Mouse (Mus musculus) gastrocnemius, postnatal 4 days (tissue): ENCODE measurements at regions not wholly inside any gene's neighbourhood (a gene's known extent, or its start where the extent isn't known, plus 50 kb on each side); places are given as distances from the start of the nearest gene placed in this dataset.
A peak's percentile ranks its signal among the peaks of the same experiment; 100 is the strongest.

ENCODE experiments used
- DNase-seq, 2 experiments: peaks; one replicate each; pipeline ENCODE4 v3.0.0; 2021 to 2022; ENCODE audit warnings: low spot score in 2 of 2, mixed read lengths in 2 of 2

DNA sequence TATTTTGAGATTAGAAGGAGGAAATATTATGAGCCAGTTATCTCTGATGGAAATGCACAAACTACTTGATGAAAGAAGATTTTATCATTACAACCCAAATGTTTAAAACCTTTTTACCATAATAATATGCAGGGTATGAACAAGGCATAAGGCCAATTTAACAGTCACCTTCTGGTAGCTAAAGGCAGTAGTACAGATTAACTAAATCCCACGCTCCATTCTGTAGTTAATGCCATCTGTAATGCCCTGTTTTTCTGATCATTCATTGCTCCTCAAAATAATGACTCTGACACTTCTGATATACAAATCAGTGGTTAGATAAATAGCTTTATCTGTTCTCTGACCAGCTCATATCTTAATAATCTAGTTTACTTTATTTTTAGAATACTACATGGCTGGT lies 987.8 kb downstream of the Pcdh7 start:
- no peak for DNase-seq

DNA sequence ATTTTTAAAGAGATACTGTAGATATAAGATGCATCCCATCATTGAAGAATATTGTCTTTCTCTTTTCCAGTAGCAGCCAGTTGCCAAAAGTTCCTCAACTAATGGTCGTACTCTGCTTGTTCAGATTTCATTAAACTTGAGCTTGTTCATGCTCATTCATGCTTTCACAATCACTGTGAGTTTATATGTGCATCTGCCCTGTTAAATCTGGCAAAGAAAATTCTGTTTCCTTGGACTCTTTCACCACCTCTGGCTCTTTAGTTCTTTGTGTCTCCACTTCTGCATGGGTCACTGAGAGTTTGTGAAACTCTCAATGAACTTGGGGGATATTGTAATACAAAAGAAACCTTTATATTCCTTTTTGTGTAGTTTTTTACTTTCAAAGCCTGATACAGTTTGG lies 994.6 kb downstream of the Pcdh7 start:
- DNase-seq: no peak

DNA sequence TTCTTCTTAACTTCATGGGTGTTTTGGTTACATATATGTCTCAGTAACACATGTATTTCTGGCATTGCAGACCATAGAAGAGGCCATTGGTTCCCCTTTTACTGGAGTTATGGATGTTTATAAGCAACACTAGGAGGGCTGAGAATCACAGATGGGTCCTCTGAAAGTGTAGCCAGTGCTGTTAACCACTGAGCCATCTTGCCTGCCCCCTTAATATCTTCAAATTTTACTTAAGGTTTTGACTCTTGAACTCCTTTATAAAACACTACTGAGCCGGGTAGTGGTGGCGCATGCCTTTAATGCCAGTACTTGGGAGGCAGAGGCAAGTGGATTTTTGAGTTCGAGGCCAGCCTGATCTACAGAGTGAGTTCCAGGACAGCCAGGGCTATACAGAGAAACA lies 1015.6 kb downstream of the Pcdh7 start:
- no peak for DNase-seq

- no peak for DNase-seq
Measured at GRCm38 (mm10) chr5:58733961-58734360, 1016.2 kb downstream of the Pcdh7 start.

GRCm38 (mm10) chr5:58736610-58737009 lies 1018.8 kb downstream of the Pcdh7 start:
- peak; percentile 42 for DNase-seq

DNA sequence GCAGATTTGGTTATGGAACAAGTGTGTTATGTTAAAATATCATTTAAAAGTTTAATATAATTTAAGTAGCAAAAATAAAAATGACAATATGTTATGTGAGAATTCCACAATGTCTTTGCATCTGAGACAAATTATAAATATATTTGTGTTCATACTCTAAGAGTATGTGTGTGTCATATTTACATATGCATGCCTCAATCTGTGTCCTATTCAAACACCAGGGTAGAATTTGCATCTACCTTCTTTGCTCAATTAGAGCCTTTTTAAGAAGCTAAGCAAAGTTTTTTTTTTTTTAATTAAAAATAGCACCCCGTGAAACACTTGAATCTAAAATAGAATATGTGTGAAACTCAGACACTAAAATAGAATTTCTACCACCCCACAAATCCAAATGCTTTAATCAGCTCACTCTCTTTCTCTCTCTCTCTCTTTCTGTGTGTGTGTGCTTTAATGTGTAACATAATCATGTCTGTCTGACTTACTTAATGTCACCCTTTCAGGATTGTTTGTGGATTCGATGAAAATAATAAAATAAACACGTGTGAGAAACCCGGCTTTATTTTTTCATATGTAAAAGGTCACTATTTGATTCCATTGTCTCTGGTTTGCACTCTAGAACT lies 1019.6 kb downstream of the Pcdh7 start:
- no peak for DNase-seq

- DNase-seq: no peak
Measured at GRCm38 (mm10) chr5:58738041-58738440, 1020.3 kb downstream of the Pcdh7 start.

- no peak for DNase-seq
Measured at GRCm38 (mm10) chr5:58740759-58741158, 1023.0 kb downstream of the Pcdh7 start.

GRCm38 (mm10) chr5:58747684-58748083 lies 1029.9 kb downstream of the Pcdh7 start:
- DNase-seq: no peak

- DNase-seq: no peak
Measured at GRCm38 (mm10) chr5:58751777-58752176, 1034.0 kb downstream of the Pcdh7 start.
